Mouse (Mus musculus): ENCODE results near the gene Tubg1. TPM values are rescaled to one million over a fixed set of nuclear protein-coding genes. Genes with fewer than 3 reads are reported as not detected.

Gene Tubg1
- total and polyA plus RNA-seq, 2 experiments = 7.6 to 11.9 TPM

- Histone ChIP-seq H3K27me3 (ENCODE audit: control insufficient read depth, insufficient read depth, low read length) (no peaks in the 10 kb centered on the region), H3K9ac (ENCODE audit: low read depth, low read length) (no peak overlapping the region), H3K36me3 (ENCODE audit: control insufficient read depth, insufficient read depth, low read length) (peaks cover 29% of the 10 kb centered on the region), H3K79me2 (ENCODE audit: control insufficient read depth, insufficient read depth, low read length) (no peaks in the 10 kb centered on the region), H3K4me3 (ENCODE audit: insufficient read depth, low read depth, low read length) (no peak overlapping the region), H3K27ac (replicated peaks; ENCODE audit: insufficient read depth, low read depth, low read length) (no peak overlapping the region), H3K4me1 (ENCODE audit: control insufficient read depth, insufficient read depth, low read length) (no peaks in the 10 kb centered on the region; the same call in 1 of the 2 replicates)
- TF ChIP-seq POLR2A (IDR thresholded peaks at IDR 0.05; ENCODE audit: extremely low read depth, insufficient read depth, low read length) = no peak
- TF ChIP-seq CTCF (IDR thresholded peaks at IDR 0.05; ENCODE audit: low read depth, low read length) = no peak
- peak; percentile 83 for DNase-seq (ENCODE audit: extremely low read depth, low read depth, low spot score)
- WGBS = 30% methylated on average over 5 of the region's 5 CpGs
Observed at GRCm38 (mm10) chr11:101162772-101163171, 43.0 kb downstream of the Tubg1 start.

GRCm38 (mm10) chr11:101163476-101164350, 44.0 kb downstream of the Tubg1 start:
- Histone ChIP-seq H3K79me2 (ENCODE audit: control insufficient read depth, insufficient read depth, low read length) (no peaks in the 10 kb centered on the region), H3K9ac (ENCODE audit: low read depth, low read length) (no peak overlapping the region), H3K4me3 (ENCODE audit: insufficient read depth, low read depth, low read length) (no peak overlapping the region), H3K36me3 (ENCODE audit: control insufficient read depth, insufficient read depth, low read length) (peaks cover 32% of the 10 kb centered on the region), H3K27ac (replicated peaks; ENCODE audit: insufficient read depth, low read depth, low read length) (no peak overlapping the region), H3K27me3 (ENCODE audit: control insufficient read depth, insufficient read depth, low read length) (no peaks in the 10 kb centered on the region), H3K4me1 (ENCODE audit: control insufficient read depth, insufficient read depth, low read length) (no peaks in the 10 kb centered on the region; the same call in none of the 2 replicates)
- TF ChIP-seq CTCF (IDR thresholded peaks at IDR 0.05; ENCODE audit: low read depth, low read length) = no peak
- TF ChIP-seq POLR2A (IDR thresholded peaks at IDR 0.05; ENCODE audit: extremely low read depth, insufficient read depth, low read length) = no peak
- WGBS = 91% methylated on average over 49 of the region's 49 CpGs
- no peak for DNase-seq (ENCODE audit: extremely low read depth, low read depth, low spot score)

DNA sequence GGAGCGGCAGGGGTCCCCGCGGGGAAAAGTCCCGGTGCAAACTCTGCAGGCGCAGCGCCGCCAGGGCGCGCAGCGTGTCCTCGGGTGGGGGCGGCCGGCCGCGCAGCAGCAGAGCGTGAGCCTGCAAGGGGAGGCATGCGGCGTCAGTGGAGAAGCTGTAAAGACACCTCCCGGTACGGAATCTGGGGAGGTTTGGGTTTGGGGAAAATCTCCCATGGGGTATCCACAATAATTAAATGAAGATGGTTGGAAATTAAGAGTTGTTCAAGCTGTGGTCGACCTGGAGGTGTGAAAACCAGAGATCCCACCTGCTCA, 44.6 kb downstream of the Tubg1 start:
- Histone ChIP-seq H3K27ac (replicated peaks; ENCODE audit: insufficient read depth, low read depth, low read length) (no peak overlapping the region), H3K36me3 (ENCODE audit: control insufficient read depth, insufficient read depth, low read length) (peaks cover 32% of the 10 kb centered on the region), H3K79me2 (ENCODE audit: control insufficient read depth, insufficient read depth, low read length) (peaks cover 3% of the 10 kb centered on the region; the same call in 1 of the 2 replicates), H3K4me3 (ENCODE audit: insufficient read depth, low read depth, low read length) (no peak overlapping the region), H3K9ac (ENCODE audit: low read depth, low read length) (no peak overlapping the region), H3K4me1 (ENCODE audit: control insufficient read depth, insufficient read depth, low read length) (peaks cover under 1% of the 10 kb centered on the region), H3K27me3 (ENCODE audit: control insufficient read depth, insufficient read depth, low read length) (no peaks in the 10 kb centered on the region)
- TF ChIP-seq CTCF (IDR thresholded peaks at IDR 0.05; ENCODE audit: low read depth, low read length) (no peak), POLR2A (IDR thresholded peaks at IDR 0.05; ENCODE audit: extremely low read depth, insufficient read depth, low read length) (no peak)
- WGBS = 92% methylated on average over 21 of the region's 21 CpGs
- no peak for DNase-seq (ENCODE audit: extremely low read depth, low read depth, low spot score)

GRCm38 (mm10) chr11:101164677-101165580, 45.2 kb downstream of the Tubg1 start:
- H3K4me1 ChIP-seq (ENCODE audit: control insufficient read depth, insufficient read depth, low read length) = peaks cover 6% of the 10 kb centered on the region
- peaks cover 32% of the 10 kb centered on the region for H3K36me3 ChIP-seq (ENCODE audit: control insufficient read depth, insufficient read depth, low read length)
- DNase-seq (ENCODE audit: extremely low read depth, low read depth, low spot score) = no peak
- H3K9ac ChIP-seq (ENCODE audit: low read depth, low read length) = no peak overlapping the region
- no peak for TF ChIP-seq CTCF (IDR thresholded peaks at IDR 0.05; ENCODE audit: low read depth, low read length)
- no peak for TF ChIP-seq POLR2A (IDR thresholded peaks at IDR 0.05; ENCODE audit: extremely low read depth, insufficient read depth, low read length)
- H3K4me3 ChIP-seq (ENCODE audit: insufficient read depth, low read depth, low read length) = no peak overlapping the region
- WGBS = 83% methylated on average over 35 of the region's 35 CpGs
- H3K27me3 ChIP-seq (ENCODE audit: control insufficient read depth, insufficient read depth, low read length) = no peaks in the 10 kb centered on the region
- no peak overlapping the region for H3K27ac ChIP-seq (replicated peaks; ENCODE audit: insufficient read depth, low read depth, low read length)
- peaks cover 8% of the 10 kb centered on the region; the same call in 1 of the 2 replicates for H3K79me2 ChIP-seq (ENCODE audit: control insufficient read depth, insufficient read depth, low read length)

DNA sequence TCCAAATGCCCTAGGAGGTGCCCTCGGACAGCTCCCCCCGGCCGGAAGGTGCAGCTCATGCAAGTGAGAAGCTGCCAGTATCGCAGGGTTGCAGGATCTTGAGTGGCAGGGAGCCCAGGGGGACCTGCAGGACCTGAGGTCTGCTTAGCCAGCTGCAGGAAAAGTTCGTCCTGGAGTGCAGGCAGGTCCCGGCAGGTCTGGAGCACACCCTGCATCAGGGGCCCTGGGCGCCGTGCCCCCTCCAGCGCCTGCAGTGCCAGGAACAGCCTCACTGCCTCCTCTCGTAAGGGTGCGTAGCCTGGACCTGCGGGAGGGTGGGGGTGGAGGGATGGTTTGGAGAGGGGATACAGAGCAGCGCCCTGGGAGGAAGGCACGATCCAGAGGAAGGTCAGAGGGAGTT, 46.6 kb downstream of the Tubg1 start:
- peaks cover 32% of the 10 kb centered on the region for H3K36me3 ChIP-seq (ENCODE audit: control insufficient read depth, insufficient read depth, low read length)
- DNase-seq (ENCODE audit: extremely low read depth, low read depth, low spot score) = no peak
- 92% methylated on average over 14 of the region's 14 CpGs for WGBS
- H3K27me3 ChIP-seq (ENCODE audit: control insufficient read depth, insufficient read depth, low read length) = no peaks in the 10 kb centered on the region
- H3K27ac ChIP-seq (replicated peaks; ENCODE audit: insufficient read depth, low read depth, low read length) = no peak overlapping the region
- TF ChIP-seq POLR2A (IDR thresholded peaks at IDR 0.05; ENCODE audit: extremely low read depth, insufficient read depth, low read length) (no peak), CTCF (IDR thresholded peaks at IDR 0.05; ENCODE audit: low read depth, low read length) (no peak)
- no peak overlapping the region for H3K4me3 ChIP-seq (ENCODE audit: insufficient read depth, low read depth, low read length)
- peaks cover 10% of the 10 kb centered on the region for H3K4me1 ChIP-seq (ENCODE audit: control insufficient read depth, insufficient read depth, low read length)
- H3K79me2 ChIP-seq (ENCODE audit: control insufficient read depth, insufficient read depth, low read length) = peaks cover 12% of the 10 kb centered on the region; the same call in 1 of the 2 replicates
- no peak overlapping the region for H3K9ac ChIP-seq (ENCODE audit: low read depth, low read length)
